Mouse (Mus musculus): ENCODE measurements at regions not wholly inside any gene's neighbourhood (a gene's known extent, or its start where the extent isn't known, plus 50 kb on each side); places are given as distances from the start of the nearest gene placed in this dataset.

DNA sequence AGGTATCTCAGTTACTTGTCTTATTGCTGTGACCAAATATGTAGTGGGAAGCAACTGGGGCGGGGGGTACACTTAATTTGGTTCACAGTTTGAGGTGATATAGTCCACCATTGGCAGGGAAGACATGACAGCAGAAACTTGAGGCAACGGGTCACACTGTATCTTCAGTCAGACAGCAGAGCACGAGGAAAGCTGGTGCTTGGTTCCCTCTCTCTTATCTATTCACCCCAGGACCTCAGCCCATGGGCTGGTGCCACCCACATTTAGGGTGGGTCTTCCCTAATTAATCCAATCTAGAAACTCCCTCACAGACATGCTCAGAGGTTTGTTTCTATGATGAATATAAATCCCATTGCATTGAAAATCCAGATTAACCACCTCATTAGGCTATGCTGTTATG is 56.5 kb downstream of the Otud1 start:
- intact Hi-C loops (cut with DNase I) = no loop called here
- no peak for DNase-seq (ENCODE audit: low spot score in 2 of 2)

DNA sequence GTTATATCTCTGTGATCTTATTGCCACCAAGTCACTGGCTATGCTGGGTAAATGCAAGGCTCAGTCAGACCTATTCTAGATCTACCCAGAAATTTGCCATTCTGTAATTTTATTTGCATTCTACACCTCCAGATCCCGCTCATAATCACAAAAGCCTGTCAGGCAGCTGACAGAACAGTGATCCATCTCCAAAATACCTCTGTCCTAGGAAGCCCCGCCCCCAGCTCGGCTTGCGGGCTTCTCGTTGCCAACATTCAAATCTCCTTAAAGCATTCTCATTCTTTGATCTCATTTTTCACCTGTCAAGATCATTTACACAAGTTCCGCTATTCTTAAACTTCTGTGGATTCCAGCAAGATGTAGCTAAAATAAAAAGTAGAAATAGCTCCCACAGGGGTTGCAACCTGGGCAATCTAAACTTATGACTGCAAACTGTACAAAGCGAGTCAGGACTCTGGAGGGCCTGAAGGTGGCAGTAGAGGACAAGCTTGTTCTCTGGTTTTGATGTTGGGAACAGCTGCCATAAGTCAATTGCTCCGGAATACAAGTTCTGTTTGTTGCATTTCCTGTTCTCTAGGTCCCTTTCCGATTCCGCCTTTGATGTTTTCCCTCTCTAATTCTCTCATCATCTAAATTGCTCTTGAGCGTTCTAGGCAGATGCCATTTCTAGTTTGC is 58.1 kb downstream of the Otud1 start:
- peak; percentile 40 to 50 for DNase-seq (ENCODE audit: low spot score in 2 of 2)
- intact Hi-C loops (cut with DNase I) = loop anchor here (2.0 kb wide), 1 partner anchor 193 kb away; the partner anchor contains the start of gene Etl4

DNA sequence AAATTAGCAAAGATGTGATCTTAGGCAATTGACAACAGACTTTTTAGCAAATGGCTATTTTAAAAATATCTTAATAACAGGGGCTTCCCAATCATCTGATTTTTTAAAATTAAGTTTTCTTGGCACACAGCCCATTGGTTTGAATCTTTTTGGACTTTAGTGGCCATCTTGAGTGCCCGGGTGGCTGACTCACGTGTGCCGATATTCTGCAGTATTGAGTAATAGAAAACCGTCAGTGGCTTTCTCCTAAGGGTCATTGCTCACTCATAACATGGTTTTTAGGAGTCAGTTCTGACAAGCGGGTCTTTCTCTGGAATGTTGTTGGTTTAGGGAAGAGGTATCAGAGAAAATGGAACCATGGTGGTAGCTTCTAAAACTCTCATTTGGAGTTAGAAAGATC is 58.8 kb downstream of the Otud1 start:
- DNase-seq (ENCODE audit: low spot score in 2 of 2) = no peak
- intact Hi-C loops (cut with DNase I) = loop anchor here (2.0 kb wide), 1 partner anchor 192 kb away; the partner anchor contains the start of gene Etl4

DNA sequence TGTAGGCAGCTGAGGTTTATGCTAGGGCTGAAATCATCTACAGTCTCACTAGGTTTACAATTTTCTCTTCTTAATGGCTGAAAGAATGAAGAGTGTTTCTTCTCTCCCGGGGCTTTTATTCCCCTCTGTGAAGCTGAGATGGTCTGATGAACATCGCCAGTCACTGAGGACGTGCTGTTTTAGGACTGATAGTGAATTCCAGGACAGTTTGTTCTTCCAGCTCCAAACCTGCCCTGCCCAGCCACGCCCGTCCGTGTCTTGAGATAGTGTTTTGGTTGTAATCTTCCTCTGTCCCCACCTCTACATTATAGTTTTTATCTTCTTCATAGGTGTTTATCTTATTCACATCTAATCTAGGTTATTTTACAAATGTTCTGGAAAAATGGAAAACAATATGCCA is 68.5 kb downstream of the Otud1 start:
- no peak for DNase-seq (ENCODE audit: low spot score in 2 of 2)
- intact Hi-C loops (cut with DNase I) = loop anchor here (5.0 to 10.0 kb wide), 2 partner anchors 204 to 1049 kb away; no protein-coding TSS in a partner anchor

DNA sequence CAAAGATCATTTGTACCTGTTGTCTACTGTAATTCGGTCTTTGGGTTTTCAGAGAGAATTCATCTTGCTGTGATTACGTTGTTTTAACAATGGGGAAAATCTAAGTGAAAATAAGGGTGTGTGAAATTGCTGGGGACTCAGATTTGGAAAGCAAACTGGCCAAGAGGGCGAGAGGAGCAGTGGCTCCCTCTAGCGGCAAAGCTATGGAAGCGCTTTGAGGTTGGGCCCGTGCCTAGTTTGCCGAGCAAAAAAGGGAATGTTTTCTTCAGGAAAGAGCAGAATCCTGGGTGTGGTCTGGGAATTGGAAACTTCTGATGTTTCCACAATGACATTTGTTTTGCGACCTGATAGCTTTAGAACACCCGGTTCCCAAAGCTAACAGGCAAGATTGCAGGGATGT is 69.4 kb downstream of the Otud1 start:
- DNase-seq (ENCODE audit: low spot score in 2 of 2) = peak; percentile 8 to 15
- intact Hi-C loops (cut with DNase I) = loop anchor here (5.0 to 10.0 kb wide), 2 partner anchors 205 to 1048 kb away; no protein-coding TSS in a partner anchor

DNA sequence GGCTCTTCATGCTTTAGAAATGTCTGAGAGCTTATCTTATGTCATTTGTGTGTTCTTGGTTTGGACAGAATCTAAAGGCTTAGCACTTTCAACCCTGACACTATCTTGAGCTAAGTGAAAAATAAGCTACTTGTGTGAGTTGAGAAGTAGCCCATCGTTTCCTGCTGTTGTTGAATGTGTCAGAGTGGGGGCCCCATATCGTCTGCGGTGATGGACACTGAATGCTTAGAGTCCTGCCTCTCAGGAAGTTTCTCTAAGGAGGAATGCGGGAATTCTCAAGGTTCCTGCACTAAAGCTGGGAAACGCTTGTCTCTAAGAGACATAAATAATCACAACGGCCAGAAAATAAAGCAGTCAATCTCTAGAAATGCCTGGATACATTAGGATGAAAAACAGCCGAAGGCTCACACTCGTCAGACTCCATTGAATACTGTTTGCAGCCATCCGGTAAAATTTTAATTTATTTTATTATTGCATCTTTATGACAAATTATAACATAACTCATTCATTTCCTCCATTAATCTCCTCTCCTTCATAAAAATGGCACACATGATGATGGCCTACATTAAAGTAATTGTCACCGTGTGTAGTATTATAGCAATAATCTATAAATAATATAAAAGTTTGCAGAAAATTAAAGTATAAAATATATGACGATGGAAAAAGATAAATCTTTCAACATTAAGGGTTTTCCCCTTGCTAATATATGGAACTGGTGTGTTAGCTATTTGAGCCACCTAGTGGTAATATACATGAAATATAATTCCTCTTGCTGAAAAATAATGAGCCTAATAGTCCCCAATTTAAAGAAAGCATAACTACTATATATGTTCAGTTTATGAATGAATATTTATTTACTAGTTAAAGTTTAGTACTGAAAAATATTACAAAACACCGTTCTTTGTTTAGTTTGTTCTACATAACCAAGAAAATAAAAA is 75.6 kb downstream of the Otud1 start:
- DNase-seq (ENCODE audit: low spot score in 2 of 2) = no peak
- intact Hi-C loops (cut with DNase I) = loop anchor here (2.0 kb wide), 1 partner anchor 318 kb away; no protein-coding TSS in a partner anchor

DNA sequence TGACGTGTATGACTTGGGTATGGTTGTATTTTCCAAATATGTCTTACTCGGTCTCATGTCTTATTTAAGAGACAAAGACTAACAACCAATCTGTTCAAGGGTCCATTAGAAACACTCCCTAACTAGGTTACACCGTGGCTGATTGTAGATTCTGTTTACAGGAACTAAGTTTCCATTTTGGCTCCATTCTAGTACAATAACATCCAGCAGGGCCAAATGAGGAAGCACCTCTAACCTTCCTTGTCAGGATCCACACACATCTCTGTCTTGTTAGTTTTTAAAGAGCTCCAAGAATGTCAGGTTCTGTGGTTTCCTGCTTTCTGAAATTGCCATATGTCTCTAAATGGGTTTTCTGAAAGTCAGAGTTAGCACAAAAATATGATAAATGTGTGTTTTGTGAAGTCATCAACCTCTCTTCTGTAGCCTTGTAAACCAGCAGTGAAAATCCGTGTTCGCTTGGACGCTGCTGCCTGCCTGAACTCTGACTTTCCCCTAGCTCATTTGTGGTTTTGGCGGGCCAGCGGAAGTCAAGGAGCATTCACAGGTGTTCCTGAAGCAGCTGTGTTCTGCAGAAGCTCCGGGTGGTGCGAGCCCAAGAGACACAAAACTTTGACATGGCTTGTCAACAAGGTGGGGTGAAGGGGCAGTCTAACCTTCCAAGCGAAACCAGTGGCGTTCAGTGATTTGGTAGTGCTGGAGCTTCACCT is 76.8 kb downstream of the Otud1 start:
- intact Hi-C loops (cut with DNase I) = no loop called here
- DNase-seq (ENCODE audit: low spot score in 2 of 2) = no peak

DNA sequence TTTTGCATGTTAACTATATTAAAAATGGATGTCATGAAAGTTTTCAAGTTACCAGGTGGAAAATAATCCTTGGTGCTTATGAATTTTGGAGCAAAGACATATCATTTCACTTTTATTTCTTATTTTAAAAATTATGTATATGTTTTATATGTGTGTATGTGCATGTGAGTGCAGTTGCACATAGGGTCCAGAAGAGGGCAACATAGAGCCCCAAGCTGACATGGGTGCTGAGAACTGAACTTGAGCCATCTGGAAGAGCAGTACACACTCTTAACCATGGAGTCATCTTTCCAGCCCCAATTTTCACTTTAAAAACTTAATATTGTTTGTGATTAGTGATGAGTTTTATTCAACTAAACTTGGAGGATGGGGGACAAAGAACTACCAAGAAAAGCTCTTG is 84.0 kb downstream of the Otud1 start:
- DNase-seq (ENCODE audit: low spot score in 2 of 2) = no peak
- intact Hi-C loops (cut with DNase I) = no loop called here

DNA sequence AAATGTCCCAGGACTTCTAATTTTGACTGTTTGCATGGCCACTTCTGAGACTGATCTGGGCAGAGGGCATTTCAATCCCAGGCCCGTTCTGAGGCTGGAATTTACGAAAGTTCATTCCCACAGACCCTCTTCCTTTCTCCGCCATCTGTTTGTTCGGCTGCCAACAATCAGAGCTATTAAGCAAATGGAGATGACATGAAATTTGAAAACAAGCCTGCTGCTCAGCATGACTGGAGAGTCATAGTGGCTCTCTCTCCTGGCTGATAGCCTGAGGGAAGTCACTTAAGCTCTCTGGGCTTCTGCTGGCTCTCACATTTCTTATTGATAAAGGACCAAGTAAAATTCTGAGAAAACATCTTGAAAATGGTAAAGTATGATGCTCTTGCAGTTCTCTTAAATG is 85.9 kb downstream of the Otud1 start:
- no peak for DNase-seq (ENCODE audit: low spot score in 2 of 2)
- intact Hi-C loops (cut with DNase I) = no loop called here

DNA sequence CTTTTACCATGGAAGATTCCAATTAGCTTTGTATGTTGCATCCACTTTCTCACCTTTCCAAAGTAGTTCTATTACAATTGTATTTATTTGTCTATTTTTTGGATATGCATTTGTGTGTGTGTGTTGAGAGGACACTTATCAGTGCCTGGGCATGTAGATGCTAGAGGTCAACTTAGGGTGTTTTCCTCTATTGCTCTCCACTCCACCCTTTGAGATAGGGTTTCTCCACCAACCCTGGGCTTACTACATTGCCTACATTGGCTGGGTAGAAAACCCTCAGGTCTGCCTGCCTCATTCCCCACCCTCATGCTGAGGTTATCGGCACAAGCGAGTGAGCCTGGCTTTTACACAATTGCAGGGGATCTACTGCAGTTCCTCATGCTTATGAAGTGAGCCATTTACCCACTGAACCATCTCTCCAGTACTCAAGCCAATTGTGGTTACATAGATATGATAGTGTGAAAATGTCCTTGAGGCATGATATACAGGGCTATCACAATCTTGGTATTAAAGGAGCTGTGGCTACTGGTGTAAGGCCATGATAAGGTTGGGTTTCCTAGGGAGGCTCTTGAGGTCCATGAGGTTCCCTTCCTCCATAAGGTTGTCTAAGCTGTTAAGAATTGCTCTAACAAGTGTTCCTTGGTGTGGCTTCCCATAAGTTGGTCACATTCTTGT is 87.6 kb downstream of the Otud1 start:
- intact Hi-C loops (cut with DNase I) = no loop called here
- DNase-seq (ENCODE audit: low spot score in 2 of 2) = no peak

DNA sequence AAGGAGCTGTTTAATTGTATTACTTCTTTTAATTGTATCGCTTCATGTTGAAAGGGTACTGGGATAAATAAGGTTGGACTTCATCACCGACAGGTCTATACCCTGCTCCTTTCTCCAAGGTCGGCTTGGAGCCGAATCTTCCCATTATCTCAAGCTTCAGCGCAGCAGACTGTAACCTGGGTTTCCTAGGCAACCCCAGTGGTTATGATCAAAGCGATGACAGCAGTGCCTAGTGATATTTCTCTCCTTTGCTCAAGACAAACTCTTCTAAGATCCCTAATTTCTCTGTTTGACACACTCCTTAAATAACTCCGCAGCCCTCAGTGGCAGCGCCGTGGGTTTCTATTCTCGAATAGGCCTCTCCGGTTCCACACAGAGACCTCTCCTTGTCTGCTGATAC is 95.2 kb downstream of the Otud1 start:
- no peak for DNase-seq (ENCODE audit: low spot score in 2 of 2)
- intact Hi-C loops (cut with DNase I) = no loop called here

DNA sequence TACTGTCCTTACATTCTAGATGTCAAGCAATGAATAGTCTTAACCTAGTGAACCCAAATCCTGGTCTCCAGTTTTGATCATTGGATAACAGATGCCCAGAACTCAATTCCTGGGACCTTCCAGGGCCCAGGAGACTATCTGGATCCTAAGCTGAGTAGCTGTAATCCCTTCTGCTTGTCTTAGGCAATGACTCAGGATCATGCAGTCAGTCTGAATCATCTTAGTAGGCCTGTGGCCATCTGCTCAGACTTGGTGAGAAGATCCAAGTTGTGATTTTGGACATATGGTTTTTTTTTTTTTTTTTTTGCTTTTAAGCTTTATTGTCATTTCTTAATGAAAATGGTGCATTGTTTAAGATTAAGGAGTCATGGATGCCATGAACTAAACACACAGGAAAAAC is 95.9 kb downstream of the Otud1 start:
- intact Hi-C loops (cut with DNase I) = no loop called here
- DNase-seq (ENCODE audit: low spot score in 2 of 2) = no peak

DNA sequence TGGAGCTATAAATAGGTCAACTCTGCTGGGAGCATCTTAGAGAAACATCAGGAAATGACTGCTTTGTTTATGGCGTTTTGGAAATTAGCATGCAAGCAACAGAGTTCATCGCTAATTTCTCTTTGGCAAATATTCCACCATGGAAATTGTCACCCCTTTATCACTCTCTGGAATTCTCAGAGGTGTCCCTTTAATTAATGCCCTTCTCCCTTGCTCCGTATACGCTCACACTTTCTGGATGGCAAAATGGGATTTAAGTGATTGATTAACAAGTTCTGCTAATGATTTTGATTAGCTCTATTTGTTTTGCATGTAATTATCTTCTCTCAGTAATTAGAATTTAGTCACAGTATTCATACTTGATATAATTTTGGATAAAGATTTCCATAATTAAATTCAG is 100.4 kb downstream of the Otud1 start:
- DNase-seq (ENCODE audit: low spot score in 2 of 2) = no peak
- intact Hi-C loops (cut with DNase I) = no loop called here

DNA sequence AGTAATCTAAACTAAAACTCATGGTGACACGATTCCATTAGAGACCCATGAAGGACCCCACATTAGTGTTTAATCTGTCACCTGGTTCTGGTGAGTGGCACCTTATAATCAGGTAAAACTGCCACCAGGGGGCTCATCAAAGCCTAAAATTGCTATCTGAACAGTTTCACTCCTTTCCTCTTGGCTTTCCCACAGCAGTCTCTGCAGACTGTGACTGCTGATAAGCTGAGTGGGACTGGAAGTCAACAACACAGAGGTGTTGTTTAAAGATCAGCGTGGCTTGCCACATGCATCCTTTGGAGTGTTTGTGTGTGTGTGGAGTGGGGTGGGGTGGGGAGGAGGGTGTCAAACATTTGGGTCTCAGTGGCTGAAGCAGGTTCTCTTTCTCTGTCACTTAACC is 101.6 kb downstream of the Otud1 start:
- no peak for DNase-seq (ENCODE audit: low spot score in 2 of 2)
- intact Hi-C loops (cut with DNase I) = no loop called here

DNA sequence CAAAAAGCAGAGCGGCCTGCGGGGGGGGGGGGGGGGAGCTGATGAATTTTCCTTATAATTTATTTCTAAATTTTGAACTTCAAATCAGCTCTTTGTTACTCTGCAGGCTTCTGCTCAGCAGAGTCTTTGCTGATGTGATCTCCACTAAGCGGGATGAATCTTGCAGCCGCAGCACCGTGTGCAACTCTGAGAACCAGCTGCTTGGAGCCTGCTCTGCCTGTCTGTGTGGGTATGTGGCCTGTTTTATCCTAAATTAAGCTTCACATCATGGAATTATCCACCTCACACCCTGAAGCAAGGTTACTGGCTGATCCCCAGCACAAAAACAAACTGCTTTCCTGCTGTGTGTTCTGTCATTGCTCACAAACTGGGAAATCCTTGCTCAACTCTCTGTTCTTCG is 102.0 kb downstream of the Otud1 start:
- no peak for DNase-seq (ENCODE audit: low spot score in 2 of 2)

DNA sequence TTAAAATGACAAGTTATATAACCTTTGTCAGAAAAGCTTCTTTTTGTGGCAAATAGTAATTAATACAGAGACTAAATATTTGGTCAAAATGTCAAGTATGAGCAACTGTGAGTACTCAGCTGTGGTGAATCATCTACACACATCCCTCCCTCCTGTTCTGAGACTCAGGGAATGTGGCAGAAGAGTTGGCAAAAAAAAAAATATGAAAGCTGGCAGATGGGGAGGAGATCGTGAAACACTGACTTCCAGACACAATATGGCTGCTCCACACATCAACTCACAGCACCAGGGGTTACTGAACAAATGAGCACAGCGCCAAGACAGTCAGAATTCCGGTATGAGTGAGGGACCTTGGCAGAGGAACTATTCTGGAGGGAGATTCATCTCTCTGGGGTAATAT is 105.4 kb downstream of the Otud1 start:
- intact Hi-C loops (cut with DNase I) = no loop called here
- DNase-seq (ENCODE audit: low spot score in 2 of 2) = no peak

More for the DNA sequence above, 102.0 kb downstream of the Otud1 start:
- intact Hi-C loops (cut with DNase I) = no loop called here

DNA sequence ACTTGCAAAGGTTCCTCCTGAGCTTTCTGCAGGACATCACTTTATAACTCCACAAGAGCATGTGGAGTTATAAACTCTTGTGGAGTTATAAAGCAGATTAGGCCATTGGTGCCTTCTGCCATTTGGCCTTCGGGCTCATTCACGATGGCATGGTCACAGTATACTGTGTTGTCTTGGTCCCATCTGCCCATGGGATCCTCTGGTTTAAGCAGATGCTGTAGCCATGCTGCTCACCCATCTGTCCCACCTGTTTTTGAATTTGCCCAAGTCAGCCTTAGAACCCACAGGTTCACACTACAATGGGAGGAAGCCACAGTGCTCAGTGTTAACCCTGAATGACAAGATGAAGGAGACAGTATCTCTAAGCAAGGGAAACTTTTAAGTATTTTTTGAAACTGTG is 124.7 kb upstream of the Etl4 start:
- DNase-seq (ENCODE audit: low spot score in 2 of 2) = no peak
- intact Hi-C loops (cut with DNase I) = no loop called here

DNA sequence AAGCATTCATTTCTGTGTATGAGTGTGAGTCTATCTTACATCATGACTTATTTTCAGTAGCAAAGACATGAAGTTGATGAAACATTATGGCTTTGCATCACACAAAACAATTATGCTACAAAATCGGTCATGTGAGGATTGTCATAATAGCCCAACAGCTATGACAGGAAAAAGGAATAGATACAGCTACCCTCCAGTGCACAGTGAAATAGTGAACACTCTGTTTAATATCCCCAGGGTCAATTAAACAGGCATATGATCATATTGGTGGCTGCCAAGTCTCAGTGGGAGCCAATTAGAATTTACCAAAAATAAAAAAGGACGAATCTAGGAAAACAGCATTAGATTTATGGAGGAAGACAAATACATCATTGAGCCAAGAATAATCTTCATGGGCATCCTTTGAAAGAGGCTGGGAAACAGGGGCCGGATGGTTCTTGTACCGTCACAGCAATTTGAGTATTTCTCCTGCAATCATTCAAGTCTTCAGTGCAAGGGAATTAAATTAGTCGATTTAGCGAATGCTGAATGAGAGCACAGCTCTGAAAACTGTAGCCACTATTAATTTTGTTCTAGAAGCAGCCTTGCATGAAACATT is 123.8 kb upstream of the Etl4 start:
- DNase-seq (ENCODE audit: low spot score in 2 of 2) = no peak
- intact Hi-C loops (cut with DNase I) = no loop called here

DNA sequence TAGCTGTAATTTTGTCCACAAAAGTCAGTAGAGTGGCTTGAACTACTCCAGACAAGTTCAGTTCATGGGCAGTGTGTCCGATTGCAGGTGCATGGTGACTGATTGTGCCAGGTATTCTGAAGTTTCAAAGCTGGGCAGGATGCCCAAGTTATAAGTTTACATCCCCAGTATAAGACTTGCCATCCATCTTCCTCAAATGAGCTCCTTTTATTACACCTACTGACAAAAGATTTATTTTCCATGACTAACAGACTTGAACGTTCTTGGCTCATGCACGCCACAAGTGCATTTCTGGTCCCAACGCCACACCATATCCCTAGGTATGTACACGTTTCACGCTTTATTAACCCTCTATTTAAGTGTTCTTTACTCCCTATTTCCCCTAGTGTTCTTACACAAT is 117.4 kb upstream of the Etl4 start:
- intact Hi-C loops (cut with DNase I) = no loop called here
- no peak for DNase-seq (ENCODE audit: low spot score in 2 of 2)
